Mouse (Mus musculus) spleen, postnatal 36 days (tissue): Measurements from ENCODE around the gene Cdkl1.

Experiments used
- DNase-seq, 2 experiments: peaks; one replicate each; pipeline ENCODE4 v3.0.0; 2022; ENCODE audit warnings: low spot score in 2 of 2, mixed read lengths in 1 of 2

The Cdkl1 gene

DNA sequence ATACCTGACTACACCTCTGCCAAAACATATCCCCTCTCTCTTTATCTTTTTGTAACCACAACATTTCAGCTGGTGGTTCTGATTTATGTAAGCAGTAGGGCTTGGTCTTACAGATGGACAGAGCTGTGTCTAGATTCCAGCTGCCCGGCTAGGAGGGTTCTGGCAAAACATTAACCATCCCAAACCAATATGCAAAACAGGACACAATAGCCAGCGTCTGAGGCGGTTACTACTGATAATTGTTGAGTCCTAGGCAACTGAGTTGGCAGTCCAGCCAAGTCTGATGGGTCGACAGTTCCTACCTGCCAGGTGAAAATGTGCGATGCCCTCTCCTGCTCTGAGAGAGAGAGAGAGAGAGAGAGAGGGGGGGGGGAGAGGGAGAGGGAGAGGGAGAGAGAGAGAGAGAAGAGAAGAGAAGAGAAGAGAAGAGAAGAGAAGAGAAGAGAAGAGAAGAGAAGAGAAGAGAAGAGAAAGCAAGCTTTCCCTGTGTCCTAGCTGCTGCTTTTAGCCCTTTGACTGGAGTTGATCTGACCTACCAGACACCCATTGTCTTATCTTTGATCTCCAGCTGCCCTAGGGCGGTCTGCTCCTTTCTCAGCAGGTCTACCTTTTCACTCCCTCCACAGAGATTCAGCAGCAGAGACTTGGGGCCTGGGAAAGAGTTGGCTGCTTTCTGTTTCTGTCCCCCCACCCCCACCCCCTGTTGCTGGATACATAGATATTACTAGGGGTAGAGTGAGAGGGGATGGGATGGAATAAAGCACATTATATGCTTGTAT lies 7.6 kb downstream of the Cdkl1 start:
- peak; percentile 51 to 73 for DNase-seq

DNA sequence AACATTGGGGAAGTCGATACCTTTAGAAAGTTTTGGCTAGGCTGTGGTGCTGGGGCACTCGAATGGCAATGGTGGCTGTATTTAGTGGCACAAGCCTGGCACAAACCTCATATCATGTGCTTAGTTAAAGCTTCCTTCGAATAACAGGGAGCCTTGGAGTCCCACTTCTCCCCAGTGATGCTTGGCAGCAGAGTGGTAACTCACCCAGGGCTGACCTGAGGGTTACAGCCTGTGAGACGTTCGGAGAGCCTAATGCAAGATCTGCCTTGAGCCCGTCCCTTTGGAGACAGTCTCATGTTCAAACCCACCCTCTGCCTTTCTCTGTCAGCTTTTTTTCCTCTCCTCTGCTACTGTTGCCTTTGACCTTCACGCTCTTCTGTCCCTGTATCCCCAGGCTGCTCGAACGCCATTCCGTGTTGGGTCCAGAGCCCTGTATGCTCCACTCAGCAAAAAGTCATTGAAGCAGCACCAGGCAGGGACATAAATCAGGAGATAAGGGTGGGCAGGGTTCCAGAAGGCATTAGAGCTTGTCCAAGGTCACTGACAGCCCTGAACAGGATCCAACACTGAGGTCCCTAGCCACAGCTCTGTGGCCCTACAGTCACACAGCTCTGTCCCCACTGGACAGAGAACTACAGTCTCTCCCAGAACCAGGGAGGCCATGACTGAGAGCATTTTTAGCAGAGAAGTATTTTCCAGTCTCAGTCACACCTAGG lies 9.0 kb downstream of the Cdkl1 start:
- DNase-seq, result peak in 1 of 2 experiments; percentile 47

DNA sequence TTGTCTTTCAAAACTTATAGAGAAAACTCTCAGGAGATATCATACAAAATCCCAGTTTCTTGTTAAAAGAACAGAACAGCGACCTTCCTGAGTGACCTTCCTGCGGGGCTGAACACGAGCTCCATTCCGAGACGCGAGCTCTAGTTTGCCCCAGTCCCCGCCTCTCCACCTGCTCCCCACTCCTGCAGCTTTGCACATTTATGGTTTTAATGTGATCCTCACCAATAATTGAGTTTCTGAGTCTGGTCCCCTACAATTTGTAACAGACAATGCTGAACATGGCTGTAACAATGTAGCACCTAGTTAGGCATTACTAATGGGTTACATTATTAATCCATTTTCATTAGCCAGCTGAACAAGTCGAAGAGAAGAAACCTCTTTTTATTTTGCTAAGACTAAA lies 9.6 kb downstream of the Cdkl1 start:
- DNase-seq, result no peak

DNA sequence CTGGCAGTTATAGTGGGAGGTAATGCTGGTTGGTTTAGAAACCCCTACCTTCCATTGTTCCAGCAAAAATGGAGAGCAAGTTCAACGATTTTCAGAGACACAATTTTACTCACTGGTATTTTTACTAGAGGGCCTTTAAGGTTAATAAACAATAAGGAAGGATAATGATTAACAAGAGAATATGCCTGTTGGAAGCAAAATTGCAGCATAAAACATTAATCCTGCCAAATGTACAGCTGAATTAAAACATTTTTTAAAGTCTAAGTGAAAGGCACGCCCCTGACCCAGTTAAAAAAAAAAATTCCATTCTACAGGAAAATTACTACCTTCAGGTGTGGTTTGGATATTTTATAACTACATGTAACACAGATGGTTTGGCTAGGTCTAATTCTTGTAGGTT lies 13.1 kb downstream of the Cdkl1 start:
- no peak for DNase-seq

DNA sequence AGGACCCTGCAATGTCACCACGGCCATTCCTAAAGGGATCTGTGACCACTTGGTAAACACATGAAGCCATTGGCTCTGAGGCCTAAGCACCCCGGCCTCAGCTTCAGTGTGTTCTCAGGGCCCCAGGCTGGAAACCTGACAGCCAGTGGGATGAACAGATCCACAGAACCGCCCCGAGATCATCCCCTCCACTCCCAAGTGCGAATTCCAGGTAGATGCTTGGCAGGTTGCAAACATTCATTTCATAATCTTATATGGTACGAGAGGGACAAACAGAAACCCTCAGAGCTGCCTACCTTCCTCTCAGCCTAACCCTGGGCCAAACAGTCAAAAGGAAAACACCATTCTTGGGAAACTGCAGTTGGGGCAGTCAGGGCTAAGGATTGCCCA lies 13.7 kb downstream of the Cdkl1 start:
- no peak for DNase-seq

DNA sequence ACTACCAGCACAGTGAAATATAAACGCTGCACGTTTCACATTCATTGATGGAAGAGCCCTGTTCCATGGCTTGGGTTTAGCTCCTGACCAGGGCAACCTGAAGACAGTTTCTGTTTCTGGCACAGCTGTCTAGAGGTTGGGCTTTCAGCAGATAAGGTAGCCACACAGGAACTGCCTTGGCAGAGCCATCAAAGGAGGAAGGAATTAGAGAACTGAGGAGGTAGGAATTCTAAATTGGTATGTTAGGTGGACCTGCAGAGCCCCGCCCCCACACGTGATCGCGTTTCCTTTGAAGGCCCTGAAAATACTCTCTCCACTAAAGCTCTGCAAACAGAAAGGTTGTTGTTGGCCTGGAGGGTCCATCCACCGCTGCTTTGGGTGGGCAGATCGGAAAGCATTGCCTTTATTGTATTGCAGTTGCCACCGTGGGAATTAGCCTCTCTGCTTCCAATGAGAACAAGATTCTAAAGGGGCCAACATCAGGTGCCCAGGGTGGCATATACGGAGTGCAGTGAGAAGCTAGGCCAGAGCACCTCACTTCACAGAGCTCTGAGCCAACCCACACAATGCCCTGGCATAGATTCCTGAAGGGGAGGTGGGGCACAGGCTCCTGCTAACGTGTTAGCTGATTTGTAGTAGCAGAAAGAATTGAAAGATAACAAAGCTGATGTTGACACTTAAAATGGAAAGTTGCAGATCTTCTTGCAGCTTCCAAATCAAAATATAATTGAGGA lies 14.3 kb downstream of the Cdkl1 start:
- DNase-seq, result no peak

DNA sequence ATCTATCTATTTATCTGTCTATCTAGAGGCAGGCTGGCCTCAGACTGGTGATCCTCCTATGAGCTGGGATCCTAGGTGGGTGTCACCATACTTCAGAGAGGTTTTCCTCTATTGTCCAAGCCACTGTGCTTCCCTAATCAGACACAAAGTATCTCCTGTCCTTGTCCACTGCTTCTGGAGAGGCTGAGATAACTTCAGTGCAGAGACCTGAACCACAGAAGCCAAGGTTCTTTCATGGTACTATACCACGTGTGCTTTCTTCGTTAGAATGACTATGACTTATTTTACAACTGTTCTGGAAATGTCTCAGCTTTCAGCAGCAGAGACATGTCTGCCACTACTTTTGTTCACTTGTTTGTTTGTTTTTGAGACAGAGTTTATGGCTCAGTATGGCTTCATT lies 22.2 kb downstream of the Cdkl1 start:
- no peak for DNase-seq

DNA sequence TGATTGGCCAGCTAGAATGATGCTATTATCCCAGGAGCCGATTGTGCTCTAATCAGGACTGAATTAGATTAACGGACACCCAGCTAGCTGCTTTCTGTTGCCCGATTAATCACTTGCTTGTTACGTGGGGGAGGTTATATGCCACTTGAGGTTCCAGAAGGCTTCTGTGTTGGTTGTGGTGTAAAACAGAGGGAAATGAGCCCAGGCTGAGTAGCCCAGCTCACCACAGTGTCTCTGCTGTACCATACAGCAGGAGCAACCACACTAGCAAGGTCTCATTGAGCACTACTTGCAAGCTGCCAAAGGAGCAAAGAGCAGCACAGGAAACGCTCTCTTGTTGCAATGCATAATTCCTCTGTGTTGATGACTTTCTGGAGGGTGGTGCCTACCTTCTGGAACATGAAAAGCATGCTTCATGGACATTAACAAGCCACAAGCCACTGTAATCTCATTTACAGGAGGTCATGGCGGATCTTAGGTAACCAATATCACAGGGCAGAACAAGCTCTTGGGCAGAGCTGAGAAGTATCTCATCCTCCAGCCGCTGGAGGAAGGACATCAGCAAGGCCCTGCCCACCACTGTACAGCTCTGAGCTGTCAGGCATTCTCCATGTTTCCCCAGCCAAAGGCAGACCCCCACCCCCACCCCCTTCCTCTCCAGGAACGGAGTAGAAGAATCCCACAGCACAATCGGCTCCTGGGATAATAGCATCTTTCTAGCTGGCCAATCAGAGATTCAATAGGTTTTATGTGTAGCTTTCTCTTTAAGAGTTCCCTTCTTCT lies 23.4 kb downstream of the Cdkl1 start:
- DNase-seq, result no peak

DNA sequence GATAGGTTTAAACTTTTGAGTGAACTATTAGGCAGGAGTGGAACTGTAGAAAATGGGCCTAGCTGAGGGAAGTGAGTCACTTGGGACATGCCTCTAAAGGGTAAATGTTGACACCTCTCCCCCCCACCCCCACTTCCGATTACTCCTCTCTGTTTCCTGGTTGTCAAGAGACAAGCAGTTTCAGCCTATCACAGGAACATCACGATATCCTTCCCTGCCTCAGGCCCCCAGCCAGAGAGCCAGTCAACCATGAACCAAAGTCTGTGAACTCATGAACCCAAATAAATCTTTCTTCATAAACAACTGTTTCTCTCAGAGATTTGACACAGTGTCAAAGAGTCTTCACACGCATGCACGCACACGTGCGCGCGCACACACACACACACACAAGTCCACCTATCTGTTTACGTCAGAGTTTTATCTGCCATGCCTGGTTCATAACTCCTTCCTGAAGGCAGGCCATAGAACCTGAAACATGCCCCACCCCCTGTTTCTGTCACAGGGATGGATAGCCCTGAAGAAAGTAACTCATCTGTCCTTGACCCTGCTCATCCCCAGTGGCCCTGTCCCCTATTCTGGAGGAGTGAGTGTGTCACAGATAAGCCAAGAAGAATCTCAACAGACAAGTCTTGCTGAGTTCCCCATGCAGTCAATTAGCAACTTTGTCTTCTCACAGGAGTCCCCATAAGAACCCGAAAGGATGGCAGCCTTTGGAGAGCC lies 24.7 kb downstream of the Cdkl1 start:
- no peak for DNase-seq

DNA sequence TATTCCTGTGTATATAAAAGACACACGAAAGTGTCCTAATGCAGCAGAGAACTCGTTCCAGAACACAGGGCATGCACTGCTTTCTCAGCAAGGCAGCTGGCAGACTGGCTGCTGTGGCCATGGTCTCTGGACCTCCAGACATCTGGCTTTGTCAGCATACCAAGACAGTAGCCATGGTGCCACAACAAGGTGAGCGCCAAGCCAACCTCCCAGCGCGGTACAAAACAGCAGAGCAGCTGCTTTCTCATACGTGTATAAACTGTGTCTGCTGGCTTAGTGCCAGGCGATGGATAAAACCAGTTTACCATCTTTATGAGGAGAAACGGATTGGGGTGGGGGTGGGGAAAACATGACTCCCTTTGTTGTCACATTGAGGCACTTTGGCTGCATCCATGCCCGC lies 25.5 kb downstream of the Cdkl1 start:
- no peak for DNase-seq

DNA sequence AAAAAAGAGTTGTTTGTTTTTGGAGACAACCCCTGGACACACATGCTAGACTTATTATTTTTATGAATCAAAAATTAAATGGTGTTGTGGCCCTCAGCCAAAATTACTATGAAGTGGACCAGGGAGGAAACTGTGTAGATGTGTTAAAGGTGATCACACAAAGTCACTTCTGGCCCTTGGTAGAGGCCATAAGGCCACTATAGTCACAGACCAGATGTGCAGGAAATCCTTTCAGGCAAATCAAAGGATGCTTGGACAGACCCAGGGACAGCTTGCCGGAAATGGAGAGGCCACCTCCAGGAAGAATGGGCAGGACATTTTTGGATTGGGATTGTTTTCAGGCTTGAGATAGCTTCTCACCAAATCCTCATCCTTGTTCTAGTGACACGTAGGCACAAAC lies 29.5 kb downstream of the Cdkl1 start:
- no peak for DNase-seq

DNA sequence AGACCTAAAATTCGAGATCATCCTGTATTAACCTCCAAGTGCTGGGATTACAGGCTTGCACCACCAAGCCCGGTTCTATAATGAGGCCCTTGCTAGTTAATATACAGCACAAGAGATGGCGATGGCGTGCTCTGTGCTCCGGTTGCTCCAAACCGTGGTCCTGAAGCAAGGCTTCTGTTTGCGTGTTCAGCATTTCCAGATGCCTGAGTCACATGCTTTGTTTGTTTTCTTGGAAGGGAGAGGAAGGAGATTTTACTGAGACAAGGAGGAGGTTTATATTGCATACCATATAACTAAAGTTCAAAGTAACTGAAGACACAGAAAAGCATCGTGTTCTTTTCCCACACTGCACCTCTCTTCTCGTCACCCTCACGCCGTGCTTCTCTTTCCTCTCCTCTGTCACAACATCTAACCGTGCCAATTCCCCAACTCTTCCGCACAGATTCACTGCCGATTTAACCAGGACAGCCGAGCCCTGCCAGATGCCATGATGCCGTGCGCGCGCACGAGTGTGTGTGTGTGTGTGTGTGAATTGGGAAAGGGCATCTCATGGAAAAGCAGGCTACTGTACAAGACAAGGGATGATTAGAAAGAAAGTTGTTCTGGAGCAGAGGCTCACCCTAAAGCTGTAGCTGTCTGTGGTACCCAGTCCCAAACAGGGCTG lies 30.2 kb downstream of the Cdkl1 start:
- DNase-seq, result no peak

DNA sequence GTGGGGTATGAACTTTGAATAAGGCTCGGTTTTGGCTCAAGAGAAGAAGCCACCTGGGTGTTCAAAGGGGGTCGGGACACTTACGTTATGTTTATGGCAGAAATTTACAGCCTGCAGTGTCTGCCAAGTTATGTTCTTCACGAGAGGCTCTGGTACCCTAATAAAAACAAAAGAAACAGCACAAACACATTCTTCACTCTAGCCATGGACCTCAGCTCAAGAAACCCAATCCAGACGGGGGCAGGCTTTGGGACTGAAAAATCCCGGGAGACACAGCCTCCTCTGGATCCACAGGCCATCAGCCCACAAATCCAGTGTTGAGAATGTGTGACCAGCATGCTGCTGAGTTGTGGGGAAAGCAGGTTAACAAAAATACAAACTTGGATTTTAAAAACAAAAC lies 31.1 kb downstream of the Cdkl1 start:
- DNase-seq, result no peak

DNA sequence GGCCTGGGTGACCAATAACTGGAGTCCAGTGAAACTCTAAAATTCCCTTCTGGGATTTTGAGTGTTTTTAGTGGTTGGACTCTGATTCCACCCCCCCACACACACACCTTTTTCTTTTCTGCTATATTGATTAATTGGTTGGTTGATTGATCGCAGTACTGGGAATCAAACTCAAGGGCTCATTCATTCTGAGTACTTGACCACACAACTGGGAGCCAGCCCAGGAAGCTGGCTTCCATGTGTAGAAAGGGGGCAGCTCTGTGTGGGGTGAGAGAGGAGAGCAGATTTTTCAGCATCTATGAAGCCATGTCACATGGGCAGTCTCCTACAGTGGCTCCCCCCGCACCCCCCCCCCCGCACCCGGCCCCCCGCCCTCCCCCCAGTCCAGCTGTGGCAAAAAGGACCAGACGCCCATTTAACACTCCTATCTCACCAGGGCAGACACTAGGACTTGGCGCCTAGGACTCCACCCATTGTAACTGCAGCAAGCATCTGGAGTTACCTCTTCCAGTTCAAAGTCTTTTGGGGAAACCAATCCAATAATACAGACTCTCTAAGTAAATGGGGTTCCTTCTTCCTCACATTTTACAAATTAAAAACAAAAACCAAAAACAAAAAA lies 31.7 kb downstream of the Cdkl1 start:
- DNase-seq, result peak; percentile 24 to 67

DNA sequence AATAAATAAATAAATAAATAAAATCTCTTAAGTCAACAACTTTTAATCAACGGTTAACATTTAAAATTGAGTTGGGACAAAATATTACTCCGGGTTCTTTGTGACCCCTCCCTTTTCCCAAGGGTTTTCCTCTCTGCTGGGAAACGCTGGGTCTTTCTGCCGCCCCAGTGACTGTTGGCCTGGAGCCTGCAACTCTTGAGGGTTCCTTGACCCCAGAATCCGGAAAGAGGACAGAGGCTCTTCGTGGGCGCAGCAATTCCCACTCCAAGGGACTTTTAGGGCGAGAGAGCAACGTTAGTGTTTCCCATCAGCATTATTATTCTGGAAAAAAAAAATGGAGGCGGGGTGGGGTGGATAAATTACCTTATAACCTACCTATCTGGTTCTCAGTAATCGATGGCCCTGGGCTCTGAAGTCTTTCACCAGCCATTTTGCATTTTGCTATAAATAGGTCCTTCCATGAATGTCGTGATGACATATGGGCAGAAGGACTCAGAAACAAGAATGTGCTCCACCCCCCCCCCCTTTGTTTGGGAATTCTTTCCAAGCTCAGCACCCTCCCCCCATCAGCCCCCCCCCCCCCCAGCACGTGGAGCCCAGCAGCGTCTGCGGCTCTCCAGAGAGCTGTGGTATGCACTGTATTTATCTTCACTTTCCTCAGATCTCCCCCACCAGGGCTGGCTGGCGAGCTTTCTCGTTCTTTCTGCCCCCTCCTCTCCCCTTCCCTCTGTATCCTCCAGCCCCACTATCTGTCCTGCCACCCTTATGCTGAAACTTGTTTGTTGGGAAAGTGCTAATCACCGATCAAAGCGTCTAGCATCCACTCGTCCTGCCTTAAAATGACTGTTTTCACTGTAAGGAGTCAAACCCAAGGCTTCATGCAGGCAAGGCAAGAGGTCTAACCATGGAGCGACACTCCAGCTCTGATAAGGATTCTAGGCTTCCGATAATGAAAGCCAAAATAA lies 32.6 kb downstream of the Cdkl1 start:
- peak; percentile 8 to 35 for DNase-seq

DNA sequence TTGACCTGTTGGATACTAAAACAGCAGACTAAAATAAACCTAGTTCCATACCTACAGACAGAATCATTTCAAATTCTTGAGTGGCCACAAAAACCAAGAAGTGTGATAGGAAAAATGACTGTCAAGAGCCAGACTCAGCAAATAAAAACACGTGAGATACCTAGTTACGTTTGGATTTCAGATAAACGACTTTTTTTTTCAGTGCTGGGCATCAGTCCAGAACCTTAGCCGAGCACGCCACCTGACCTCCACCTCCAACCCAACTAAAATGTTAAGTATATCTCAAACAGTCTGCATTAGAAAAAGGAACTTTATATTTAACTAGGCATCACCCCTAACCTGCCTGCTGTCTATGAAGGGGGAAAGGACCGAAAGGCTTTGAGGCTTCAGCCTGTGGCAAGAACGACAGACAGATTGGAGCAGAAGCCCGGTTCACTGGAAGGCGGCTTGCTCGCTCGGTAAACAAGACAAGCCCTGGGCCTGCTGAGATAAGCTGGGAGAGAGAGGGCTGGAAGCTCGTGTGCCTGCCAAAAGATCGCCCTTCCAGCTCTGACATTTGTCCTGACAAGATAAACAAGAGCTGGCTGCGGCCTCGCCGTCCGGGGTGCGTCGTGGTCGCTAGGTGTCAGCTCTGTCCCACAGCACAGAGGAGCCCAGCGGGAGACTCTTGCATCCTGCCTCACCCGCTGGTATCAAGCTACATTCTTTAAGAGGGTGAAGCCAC lies 33.5 kb downstream of the Cdkl1 start:
- DNase-seq, result peak; percentile 85 to 89

DNA sequence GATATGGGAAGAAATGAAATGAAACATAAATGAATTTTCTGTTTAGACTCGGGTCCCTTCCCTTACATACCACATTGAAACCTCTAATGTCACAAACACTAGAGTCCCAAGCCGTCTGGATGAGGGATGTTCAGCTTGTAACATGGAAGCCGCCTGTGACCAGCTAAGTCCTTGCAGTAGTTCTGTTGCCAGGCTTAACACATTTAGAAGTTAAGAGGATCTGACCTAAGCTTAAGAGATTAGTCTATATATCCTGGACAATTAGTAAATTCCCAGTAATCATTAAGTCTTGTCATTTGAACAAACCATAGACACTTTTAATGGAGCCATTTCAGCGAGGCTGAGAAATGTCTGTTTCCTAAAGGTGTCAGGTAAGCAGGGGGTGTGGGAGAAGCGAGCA lies 35.1 kb downstream of the Cdkl1 start:
- DNase-seq, result no peak

DNA sequence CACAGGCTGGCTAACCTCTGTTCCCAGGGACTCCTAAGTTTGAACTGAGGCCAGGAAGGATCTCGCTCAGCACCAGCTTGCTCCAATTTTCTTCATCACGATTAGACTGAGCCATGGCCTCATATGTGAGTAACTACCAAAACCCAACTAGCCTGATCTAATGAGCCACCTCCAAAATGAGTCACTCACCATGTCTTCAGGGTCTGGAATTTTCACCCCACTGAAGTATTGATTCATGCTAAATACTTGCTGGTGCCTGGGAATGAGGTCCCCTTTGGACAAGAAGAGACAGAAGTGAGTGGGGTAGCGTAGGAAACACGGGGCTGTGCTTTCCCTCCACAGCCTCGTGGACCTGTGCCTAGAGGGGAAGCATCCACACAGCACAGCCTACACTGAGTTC lies 37.1 kb downstream of the Cdkl1 start:
- no peak for DNase-seq
